Mouse (Mus musculus): Measurements from ENCODE around the gene Rbks.

- no peak for TF ChIP-seq CTCF (IDR thresholded peaks at IDR 0.05; ENCODE audit: borderline replicate concordance, extremely low read depth, insufficient read depth, insufficient read length)
- no peak for TF ChIP-seq POLR2A (IDR thresholded peaks at IDR 0.05; ENCODE audit: borderline replicate concordance, extremely low read depth, insufficient read depth, insufficient read length, poor library complexity, severe bottlenecking)
Measured at GRCm38 (mm10) chr5:31704971-31705370, 7.5 kb upstream of the Rbks start.
